Mouse (Mus musculus) splenic B cell, adult 2 months (primary cell): ENCODE measurements at regions not wholly inside any gene's neighbourhood (a gene's known extent, or its start where the extent isn't known, plus 50 kb on each side); places are given as distances from the start of the nearest gene placed in this dataset.
A peak's percentile ranks its signal among the peaks of the same experiment; 100 is the strongest.

ENCODE experiments used
- DNase-seq: peaks from one replicate; pipeline ENCODE4 v3.0.0-alpha.2; 2011; ENCODE audit warnings: low read depth, low spot score
- H3K27me3 ChIP-seq: 2 replicates; pipeline ENCODE4 v1.6.1; 2012; ENCODE audit warnings: mild to moderate bottlenecking, low read length, moderate library complexity, mixed read lengths; ENCODE audit not compliant: control insufficient read depth, poor library complexity, insufficient read depth, severe bottlenecking
- H3K36me3 ChIP-seq: 2 replicates; pipeline ENCODE4 v1.6.1; 2012; ENCODE audit warnings: mild to moderate bottlenecking, low read length, moderate library complexity, mixed read lengths; ENCODE audit not compliant: control insufficient read depth, poor library complexity, insufficient read depth, severe bottlenecking

DNA sequence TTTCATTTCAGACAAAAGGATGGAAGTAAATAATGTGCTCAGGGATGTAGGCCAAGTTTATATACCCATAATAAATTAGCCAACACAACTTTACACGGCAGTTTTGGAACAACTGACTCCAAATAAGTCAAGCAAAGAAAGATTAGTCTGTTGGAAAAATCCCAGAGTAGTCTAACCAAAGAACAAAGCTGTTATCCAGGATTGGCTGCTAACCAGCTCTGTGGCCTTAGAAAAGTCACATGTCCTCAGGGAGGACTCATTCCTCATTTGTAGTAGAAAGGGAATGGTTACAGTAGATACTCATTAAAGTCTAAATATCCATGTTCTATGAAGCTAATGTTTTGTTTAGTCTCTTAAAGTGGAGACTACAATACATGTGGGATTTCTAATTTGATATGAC is 130.6 kb upstream of the Mid1 start:
- no peaks in the 10 kb centered on the region for H3K36me3 ChIP-seq
- no peak for DNase-seq

GRCm38 (mm10) chrX:169552851-169553250 is 132.1 kb upstream of the Mid1 start:
- no peak for DNase-seq
- no peaks in the 10 kb centered on the region for H3K36me3 ChIP-seq
- no peaks in the 10 kb centered on the region for H3K27me3 ChIP-seq

More for the DNA sequence above, 130.6 kb upstream of the Mid1 start:
- H3K27me3 ChIP-seq: no peaks in the 10 kb centered on the region

- Histone ChIP-seq H3K36me3 (no peaks in the 10 kb centered on the region), H3K27me3 (no peaks in the 10 kb centered on the region)
- no peak for DNase-seq
These were observed 141.0 kb upstream of the Mid1 start for GRCm38 (mm10) chrX:169544037-169544436.

DNA sequence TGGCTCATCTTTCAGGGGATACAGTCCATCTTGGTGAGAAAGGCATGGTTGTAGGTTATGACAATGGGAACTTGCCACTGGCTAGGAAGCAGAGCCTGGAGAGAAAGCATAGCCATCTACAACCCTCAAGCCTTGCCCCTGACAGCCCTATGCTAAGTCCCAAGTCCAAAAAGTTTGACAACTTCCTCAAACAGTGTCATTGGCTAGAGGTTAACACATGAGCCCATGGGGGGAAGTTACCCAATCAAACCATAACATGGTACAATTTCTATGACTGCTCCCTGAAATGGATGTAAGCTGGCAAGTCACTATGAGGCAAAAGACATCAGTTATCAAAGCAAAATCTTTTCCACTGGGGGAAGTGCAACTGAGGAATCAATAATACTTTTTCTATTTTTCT is 176.8 kb upstream of the Mid1 start:
- DNase-seq: no peak

GRCm38 (mm10) chrX:169493577-169493976 is 173.4 kb upstream of the Hccs start:
- DNase-seq: no peak
- no peaks in the 10 kb centered on the region for H3K36me3 ChIP-seq
- no peaks in the 10 kb centered on the region for H3K27me3 ChIP-seq

More for the DNA sequence above, 176.8 kb upstream of the Mid1 start:
- Histone ChIP-seq H3K36me3 (no peaks in the 10 kb centered on the region), H3K27me3 (no peaks in the 10 kb centered on the region)

- Histone ChIP-seq H3K36me3 (no peaks in the 10 kb centered on the region), H3K27me3 (no peaks in the 10 kb centered on the region)
- no peak for DNase-seq
These were observed 153.3 kb upstream of the Hccs start for GRCm38 (mm10) chrX:169473518-169473917.

DNA sequence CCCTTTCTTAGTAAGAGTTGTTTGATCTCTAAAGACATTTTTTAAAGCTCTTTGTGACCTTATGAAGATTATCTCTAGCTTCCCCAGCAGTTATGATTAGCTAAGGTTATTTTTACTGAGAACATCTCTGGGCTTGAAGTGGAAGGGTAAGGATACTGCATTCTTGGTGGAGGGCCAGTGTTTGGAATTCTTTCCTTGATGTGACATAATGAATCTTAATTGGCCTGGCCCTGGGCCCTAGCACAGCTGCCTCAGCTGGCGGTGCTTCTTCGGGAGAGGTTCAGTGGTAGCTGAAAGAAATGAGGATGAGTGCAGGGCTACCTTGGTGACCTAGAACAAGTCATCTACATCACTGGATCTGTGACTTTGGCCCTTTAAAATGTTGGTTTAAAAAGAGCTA is 150.5 kb upstream of the Hccs start:
- no peak for DNase-seq
- no peaks in the 10 kb centered on the region for H3K27me3 ChIP-seq
- H3K36me3 ChIP-seq: no peaks in the 10 kb centered on the region

GRCm38 (mm10) chrX:169450159-169450558 is 130.0 kb upstream of the Hccs start:
- Histone ChIP-seq H3K27me3 (no peaks in the 10 kb centered on the region), H3K36me3 (no peaks in the 10 kb centered on the region)
- peak; percentile 17 for DNase-seq

- Histone ChIP-seq H3K36me3 (no peaks in the 10 kb centered on the region), H3K27me3 (no peaks in the 10 kb centered on the region)
- DNase-seq: no peak
These were observed 119.4 kb upstream of the Hccs start for GRCm38 (mm10) chrX:169439546-169439945.

DNA sequence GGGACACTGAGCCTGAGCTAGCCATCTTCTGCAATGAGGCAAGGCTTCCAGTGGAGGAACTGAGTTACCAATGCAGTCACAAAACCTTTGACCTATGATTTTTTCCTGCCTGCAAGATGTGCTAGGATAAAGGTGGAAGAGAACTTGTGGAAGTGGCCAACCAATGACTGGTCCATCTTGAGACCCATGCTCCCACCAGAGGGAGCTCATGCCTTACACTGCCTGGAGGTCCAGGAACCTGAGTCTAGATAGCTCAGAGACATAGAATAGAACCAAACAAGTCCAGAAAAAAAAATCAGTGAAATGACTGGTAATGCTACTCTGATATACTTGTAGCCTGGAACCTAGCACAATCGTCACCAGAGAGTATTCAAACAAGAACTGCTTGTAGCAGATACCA is 118.5 kb upstream of the Hccs start:
- Histone ChIP-seq H3K27me3 (no peaks in the 10 kb centered on the region), H3K36me3 (no peaks in the 10 kb centered on the region)
- DNase-seq: peak; percentile 0

- H3K27me3 ChIP-seq: no peaks in the 10 kb centered on the region
- DNase-seq: no peak
- no peaks in the 10 kb centered on the region for H3K36me3 ChIP-seq
These were observed 113.7 kb upstream of the Hccs start for GRCm38 (mm10) chrX:169433903-169434302.

DNA sequence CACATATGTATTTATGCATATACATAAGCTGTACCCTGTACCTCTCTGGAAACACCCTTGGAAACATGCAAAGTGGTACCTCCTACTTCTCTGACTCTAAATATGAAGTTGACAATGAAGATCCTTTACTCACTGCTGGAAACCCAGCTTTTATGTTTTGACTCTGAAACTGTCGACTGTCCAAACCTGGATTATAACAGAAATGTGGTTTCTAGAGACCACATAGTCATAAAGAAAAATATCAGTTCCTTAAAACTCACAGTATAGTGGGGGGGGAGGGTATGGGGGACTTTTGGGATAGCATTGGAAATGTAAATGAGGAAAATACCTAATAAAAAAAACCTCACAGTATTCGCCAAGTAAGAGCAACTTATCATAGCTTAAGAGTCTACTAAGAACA is 76.7 kb upstream of the Hccs start:
- no peak for DNase-seq
- Histone ChIP-seq H3K36me3 (no peaks in the 10 kb centered on the region), H3K27me3 (no peaks in the 10 kb centered on the region)

DNA sequence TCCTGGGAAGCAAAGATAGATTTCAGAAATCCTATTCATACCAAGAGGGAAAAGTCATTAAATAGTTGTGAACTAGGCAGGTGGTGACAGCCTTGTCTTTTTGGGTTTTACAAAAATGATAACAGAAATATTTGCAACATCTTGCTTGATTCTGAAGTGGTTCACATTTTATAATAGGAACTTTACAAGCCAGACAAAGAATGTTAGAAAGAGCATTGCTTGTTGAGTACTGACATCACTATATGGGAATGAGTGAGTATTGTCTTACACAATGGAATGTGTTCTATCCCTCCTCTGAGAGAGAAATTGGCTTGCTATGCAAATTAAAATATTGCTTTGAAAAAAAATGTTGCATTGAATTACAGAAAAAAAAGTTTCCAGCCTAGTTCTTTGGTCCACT is 66.5 kb upstream of the Hccs start:
- Histone ChIP-seq H3K27me3 (no peaks in the 10 kb centered on the region), H3K36me3 (no peaks in the 10 kb centered on the region)
- DNase-seq: no peak
